Mouse (Mus musculus): ENCODE measurements around the gene Adcy1. TPM values are rescaled to one million over a fixed set of nuclear protein-coding genes. Genes with fewer than 3 reads are reported as not detected.

The Adcy1 gene
- not detected in 3 replicates for total RNA-seq (2017)

DNA sequence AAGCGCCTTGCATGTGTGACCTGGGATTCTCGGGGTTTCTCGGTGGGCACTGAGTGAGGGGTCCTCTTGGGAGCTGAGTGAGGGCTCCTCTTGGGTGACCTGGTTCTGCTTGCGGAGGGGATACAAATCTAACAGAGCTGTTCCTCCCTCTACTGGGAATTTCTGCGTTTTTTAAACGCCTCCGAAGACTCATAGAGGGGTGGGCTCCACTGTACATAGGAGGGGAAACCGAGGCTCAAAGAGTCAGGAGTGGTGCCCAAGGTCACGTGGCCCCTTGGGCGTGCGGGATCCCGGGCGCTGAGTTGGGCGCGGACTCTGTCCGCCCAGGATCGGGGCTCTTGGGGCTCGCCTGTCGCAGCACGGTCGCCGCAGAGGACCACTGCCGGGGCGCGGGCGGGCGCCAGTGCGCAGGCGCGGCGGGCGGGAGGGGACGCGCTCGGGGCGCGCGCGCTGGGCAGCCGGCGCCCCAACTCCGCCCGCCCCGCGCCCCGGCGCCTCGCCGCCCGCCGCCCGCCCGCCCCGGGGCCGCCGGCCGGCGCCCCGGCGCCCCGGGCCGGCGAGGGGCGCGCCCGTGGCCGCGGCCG, at the start of gene Adcy1:
Gene Adcy1 (plus strand): TSS at position 489 of the 584 bp plus-strand sequence.
- ATAC-seq (replicated peaks; ENCODE audit: insufficient number of reproducible peaks, low FRiP score, low TSS enrichment, poor library complexity, severe bottlenecking) = no peak

- ATAC-seq (replicated peaks; ENCODE audit: insufficient number of reproducible peaks, low FRiP score, low TSS enrichment, poor library complexity, severe bottlenecking) = no peak
Observed at GRCm38 (mm10) chr11:7016907-7017306, 46.4 kb upstream of the Adcy1 start.

- no peak for ATAC-seq (replicated peaks; ENCODE audit: insufficient number of reproducible peaks, low FRiP score, low TSS enrichment, poor library complexity, severe bottlenecking)
Observed at GRCm38 (mm10) chr11:7018078-7018477, 45.2 kb upstream of the Adcy1 start.

- no peak for ATAC-seq (replicated peaks; ENCODE audit: insufficient number of reproducible peaks, low FRiP score, low TSS enrichment, poor library complexity, severe bottlenecking)
Observed at GRCm38 (mm10) chr11:7019006-7019525, 44.2 kb upstream of the Adcy1 start.

GRCm38 (mm10) chr11:7033063-7033462, 30.2 kb upstream of the Adcy1 start:
- no peak for ATAC-seq (replicated peaks; ENCODE audit: insufficient number of reproducible peaks, low FRiP score, low TSS enrichment, poor library complexity, severe bottlenecking)

DNA sequence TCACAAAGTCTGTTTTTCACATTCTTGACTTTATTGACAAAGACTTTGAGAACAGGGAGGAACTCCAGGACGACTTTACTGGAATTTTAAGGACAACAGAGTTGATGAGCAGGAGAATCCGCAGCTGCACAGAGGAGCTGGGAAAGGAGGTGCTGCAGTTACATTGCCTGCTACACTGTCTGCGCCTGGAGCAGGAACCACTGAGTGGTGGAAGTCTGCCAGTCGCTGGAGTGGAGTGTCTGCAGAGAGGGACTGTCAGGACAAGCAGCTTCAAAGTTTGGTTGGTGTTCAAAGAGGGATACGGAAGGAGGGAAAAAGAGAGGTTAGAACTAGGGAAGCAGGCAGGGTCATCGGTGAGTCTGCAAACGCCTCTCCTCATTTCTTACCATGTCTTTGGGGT, 23.6 kb upstream of the Adcy1 start:
- no peak for ATAC-seq (replicated peaks; ENCODE audit: insufficient number of reproducible peaks, low FRiP score, low TSS enrichment, poor library complexity, severe bottlenecking)

DNA sequence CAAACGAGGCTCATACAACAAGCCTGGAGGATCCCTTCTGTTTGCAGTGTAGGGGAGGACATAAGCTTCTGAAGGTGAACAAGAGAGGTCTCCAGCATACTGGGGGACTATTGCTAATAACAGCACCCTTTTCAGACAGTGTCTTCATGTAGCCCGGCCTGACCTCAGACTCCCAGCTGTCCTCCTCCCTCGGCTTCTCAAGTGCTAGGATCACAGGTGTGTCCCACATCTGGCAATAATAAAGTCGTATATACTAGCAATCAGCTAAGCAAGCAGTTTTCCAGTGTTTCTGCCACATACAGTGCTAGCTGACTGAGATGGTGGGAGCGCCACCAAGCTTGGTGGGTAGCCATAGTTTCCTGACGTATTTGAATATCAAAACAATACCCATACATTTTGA, 22.5 kb upstream of the Adcy1 start:
- no peak for ATAC-seq (replicated peaks; ENCODE audit: insufficient number of reproducible peaks, low FRiP score, low TSS enrichment, poor library complexity, severe bottlenecking)

- ATAC-seq (replicated peaks; ENCODE audit: insufficient number of reproducible peaks, low FRiP score, low TSS enrichment, poor library complexity, severe bottlenecking) = no peak
Observed at GRCm38 (mm10) chr11:7047176-7047575, 16.1 kb upstream of the Adcy1 start.

DNA sequence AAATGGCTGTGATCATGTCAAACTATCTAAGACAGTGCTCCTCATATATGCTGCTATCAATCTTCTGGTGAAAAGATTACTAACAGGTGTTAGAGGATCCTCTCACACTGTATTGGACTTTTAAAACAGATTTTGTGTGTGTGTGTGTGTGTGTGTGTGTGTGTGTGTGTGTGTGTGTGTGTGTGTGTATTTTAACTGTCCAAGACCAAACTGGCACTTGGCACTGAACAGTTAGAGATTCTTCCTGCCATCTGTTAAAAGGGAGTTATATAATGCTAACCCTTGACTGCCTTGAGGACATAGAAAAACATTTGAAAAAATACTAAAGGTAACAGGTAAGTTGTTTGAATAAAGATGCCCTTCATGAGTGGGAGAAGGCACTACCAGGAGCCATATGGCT, 15.7 kb upstream of the Adcy1 start:
- ATAC-seq (replicated peaks; ENCODE audit: insufficient number of reproducible peaks, low FRiP score, low TSS enrichment, poor library complexity, severe bottlenecking) = no peak

GRCm38 (mm10) chr11:7053710-7054109, 9.6 kb upstream of the Adcy1 start:
- no peak for ATAC-seq (replicated peaks; ENCODE audit: insufficient number of reproducible peaks, low FRiP score, low TSS enrichment, poor library complexity, severe bottlenecking)

GRCm38 (mm10) chr11:7054662-7055265, 8.5 kb upstream of the Adcy1 start:
- no peak for ATAC-seq (replicated peaks; ENCODE audit: insufficient number of reproducible peaks, low FRiP score, low TSS enrichment, poor library complexity, severe bottlenecking)

DNA sequence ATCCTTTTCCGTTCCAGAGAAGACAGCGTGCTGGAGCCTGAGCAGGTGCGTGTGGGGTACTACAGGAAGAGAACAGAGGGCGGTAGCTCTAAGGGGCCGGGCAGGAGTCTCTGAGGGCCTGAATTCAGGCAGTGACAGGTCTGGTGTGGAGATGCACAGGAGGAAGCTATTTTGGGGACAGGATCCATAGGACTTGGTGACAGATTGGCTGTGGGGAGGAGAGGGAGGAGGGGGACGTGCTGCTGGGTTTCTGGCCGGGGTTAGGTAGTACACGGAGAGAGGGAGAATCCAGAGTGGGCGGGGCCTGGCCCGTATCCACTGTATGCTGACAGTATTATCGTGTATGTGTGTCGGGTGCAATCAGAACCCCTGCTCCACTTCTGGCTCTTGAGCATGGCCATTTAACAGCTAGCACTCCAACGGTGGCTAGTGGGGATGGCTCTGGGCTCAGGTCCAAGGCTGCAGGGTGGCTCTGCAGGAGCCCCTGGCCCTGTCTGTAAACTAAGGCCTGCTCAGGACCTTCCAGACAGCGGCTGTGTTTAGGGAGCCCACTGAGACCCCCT, 7.8 kb upstream of the Adcy1 start:
- ATAC-seq (replicated peaks; ENCODE audit: insufficient number of reproducible peaks, low FRiP score, low TSS enrichment, poor library complexity, severe bottlenecking) = no peak

- no peak for ATAC-seq (replicated peaks; ENCODE audit: insufficient number of reproducible peaks, low FRiP score, low TSS enrichment, poor library complexity, severe bottlenecking)
Observed at GRCm38 (mm10) chr11:7056121-7056520, 7.2 kb upstream of the Adcy1 start.

- ATAC-seq (replicated peaks; ENCODE audit: insufficient number of reproducible peaks, low FRiP score, low TSS enrichment, poor library complexity, severe bottlenecking) = no peak
Observed at GRCm38 (mm10) chr11:7057781-7058180, 5.5 kb upstream of the Adcy1 start.

DNA sequence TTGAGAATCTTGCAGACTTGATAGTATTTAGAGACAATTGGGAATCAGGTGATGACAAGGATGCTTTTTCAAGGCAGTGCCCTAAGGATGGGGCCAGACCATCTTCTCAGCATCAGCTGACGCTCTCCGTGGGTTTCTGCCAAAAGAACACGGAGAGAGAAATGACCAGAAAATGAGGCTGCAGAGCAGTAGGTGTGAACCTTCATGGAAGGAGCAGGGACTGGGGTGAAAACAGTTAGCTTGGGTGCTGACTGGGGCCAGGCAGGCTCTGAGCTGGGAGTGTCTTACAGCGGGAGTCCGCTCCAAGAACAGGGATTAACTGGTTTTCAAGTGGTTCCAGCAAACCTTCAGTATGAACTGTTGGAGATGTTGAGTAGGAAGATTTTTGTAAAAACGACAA, 1.3 kb upstream of the Adcy1 start:
- ATAC-seq (replicated peaks; ENCODE audit: insufficient number of reproducible peaks, low FRiP score, low TSS enrichment, poor library complexity, severe bottlenecking) = no peak

DNA sequence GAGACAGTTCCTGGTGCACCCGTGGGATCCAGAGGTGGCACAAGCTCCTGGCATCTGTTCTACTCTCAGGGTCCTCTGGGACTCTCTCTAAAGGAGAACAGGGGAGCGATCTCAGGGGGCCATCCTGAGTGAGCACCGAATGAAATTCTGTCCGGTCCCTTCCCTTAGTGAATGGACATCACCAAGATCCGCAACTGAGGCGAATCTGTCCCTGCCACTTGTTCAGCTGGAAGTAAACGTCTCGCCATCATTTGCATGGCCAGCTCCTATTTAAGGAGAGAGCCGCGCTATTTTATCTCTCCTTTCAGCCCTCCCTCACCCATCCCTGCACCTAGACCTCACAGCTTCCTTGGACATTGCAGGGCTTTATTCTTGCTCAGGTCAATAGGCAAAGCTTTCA, 723 bp upstream of the Adcy1 start:
- ATAC-seq (replicated peaks; ENCODE audit: insufficient number of reproducible peaks, low FRiP score, low TSS enrichment, poor library complexity, severe bottlenecking) = no peak

- no peak for ATAC-seq (replicated peaks; ENCODE audit: insufficient number of reproducible peaks, low FRiP score, low TSS enrichment, poor library complexity, severe bottlenecking)
Observed at GRCm38 (mm10) chr11:7063681-7064267, 485 bp downstream of the Adcy1 start.

DNA sequence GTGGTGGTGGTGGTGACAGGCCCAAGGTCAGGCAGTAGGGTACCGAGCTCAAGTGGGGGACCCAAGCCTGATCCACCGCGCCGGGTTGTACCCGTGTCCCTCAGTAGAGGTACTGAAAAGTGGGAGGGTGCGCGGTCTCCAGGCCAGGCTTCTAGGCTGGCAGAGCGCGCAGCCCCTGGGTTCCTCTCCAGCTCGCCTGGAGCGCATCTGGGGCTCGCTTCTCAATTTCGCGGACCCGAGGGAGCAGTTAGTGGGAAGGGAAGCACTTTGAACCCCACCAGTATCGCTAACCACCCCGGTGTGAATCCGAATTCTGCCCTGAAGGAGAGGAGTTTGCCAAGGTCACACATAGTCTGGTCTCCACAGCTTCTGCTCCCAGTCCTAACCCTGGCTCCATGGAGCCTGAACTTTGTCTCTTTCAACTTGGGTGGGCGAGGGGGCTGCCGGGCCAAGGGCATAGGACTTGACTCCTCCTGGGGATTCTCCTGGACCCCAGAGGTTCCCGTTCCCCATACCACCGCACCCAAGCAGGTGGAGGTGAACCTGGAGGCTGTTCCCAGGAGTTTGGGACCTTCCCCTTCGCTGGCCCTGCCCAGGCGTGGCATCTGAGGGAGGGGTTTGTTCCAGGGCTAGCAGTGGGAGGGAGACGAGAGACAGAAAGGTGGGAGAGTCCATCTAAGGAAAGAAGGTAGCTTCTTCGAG, 1.3 kb downstream of the Adcy1 start:
- no peak for ATAC-seq (replicated peaks; ENCODE audit: insufficient number of reproducible peaks, low FRiP score, low TSS enrichment, poor library complexity, severe bottlenecking)

DNA sequence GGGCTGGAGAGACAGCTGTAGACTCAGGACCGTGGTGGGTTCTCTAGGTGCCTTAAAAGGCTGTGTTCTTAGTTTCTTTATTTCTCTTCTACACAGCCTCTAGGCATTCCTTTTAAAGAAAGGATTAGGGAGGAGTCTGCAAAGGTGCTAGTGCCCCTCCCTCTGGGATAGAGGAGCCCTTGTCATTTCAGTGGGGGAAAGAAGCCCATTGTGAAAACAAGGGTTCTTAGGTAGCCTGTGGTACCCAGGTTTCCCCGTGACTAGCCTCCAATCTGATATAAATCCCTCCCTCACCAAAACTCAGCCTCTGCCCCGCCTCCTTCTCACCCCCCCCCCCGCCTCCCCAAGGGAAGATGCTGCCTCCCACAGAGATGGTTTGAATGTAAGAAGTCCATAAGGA, 2.1 kb downstream of the Adcy1 start:
- no peak for ATAC-seq (replicated peaks; ENCODE audit: insufficient number of reproducible peaks, low FRiP score, low TSS enrichment, poor library complexity, severe bottlenecking)

All from monocyte, adult 5-6 weeks (primary cell).